Mouse (Mus musculus) heart, embryonic 14.5 days (tissue): ENCODE data around the gene Zfp420. TPM values are rescaled to one million over a fixed set of nuclear protein-coding genes. Genes with fewer than 3 reads are reported as not detected.

Source experiments
- ATAC-seq: fragments of 200-750 bp; cut with Nextera tagmentation; 2 replicates; pipeline ENCODE4 v1.8.0; 2017; ENCODE audit warnings: low read depth, moderate TSS enrichment; ENCODE audit not compliant: insufficient number of reproducible peaks, insufficient read depth, low FRiP score
- H3K27ac ChIP-seq, 2 experiments: fragments of 200-500 bp in 1 of 2; fragments of 300-500 bp in 1 of 2; sonication (generic) in 1 of 2; replicated peaks in 1 of 2; 2 replicates each; pipeline ENCODE4 v1.5.1; 2012 to 2014; ENCODE audit warnings: low read depth in 2 of 2, low read length in 2 of 2, control low read depth in 1 of 2, mild to moderate bottlenecking in 1 of 2, mixed read lengths in 1 of 2; ENCODE audit not compliant: control insufficient read depth in 1 of 2, insufficient read depth in 1 of 2
- H3K27me3 ChIP-seq: fragments of 300-500 bp; sonication (generic); 2 replicates; pipeline ENCODE4 v1.6.1; 2014; ENCODE audit warnings: mild to moderate bottlenecking, low read length, control low read depth; ENCODE audit not compliant: control insufficient read depth, insufficient read depth
- H3K36me3 ChIP-seq: fragments of 300-500 bp; sonication (generic); 2 replicates; pipeline ENCODE4 v1.6.1; 2014; ENCODE audit warnings: mild to moderate bottlenecking, control low read depth, low read length, mixed read lengths; ENCODE audit not compliant: control insufficient read depth, insufficient read depth
- H3K4me1 ChIP-seq, 2 experiments: fragments of 200-500 bp in 1 of 2; fragments of 300-500 bp in 1 of 2; sonication (generic) in 1 of 2; 2 replicates each; pipeline ENCODE4 v1.6.1; 2012 to 2014; ENCODE audit warnings: low read length in 2 of 2, control low read depth in 1 of 2, mixed read lengths in 1 of 2; ENCODE audit not compliant: control insufficient read depth in 2 of 2, insufficient read depth in 2 of 2
- H3K4me2 ChIP-seq: fragments of 300-500 bp; sonication (generic); 2 replicates; pipeline ENCODE4 v1.6.1; 2014; ENCODE audit warnings: mild to moderate bottlenecking, low read length
- H3K4me3 ChIP-seq, 2 experiments: fragments of 200-500 bp in 1 of 2; fragments of 300-500 bp in 1 of 2; sonication (generic) in 1 of 2; 2 replicates each; pipeline ENCODE4 v1.5.1; 2012 to 2014; ENCODE audit warnings: low read length in 2 of 2, mild to moderate bottlenecking in 2 of 2, control low read depth in 1 of 2, low read depth in 1 of 2, moderate library complexity in 1 of 2; ENCODE audit not compliant: control insufficient read depth in 1 of 2, insufficient read depth in 1 of 2
- H3K9ac ChIP-seq: fragments of 300-500 bp; sonication (generic); 2 replicates; pipeline ENCODE4 v1.6.1; 2014; ENCODE audit warnings: mild to moderate bottlenecking, low read length
- H3K9me3 ChIP-seq: fragments of 300-500 bp; sonication (generic); 2 replicates; pipeline ENCODE4 v1.6.1; 2016; ENCODE audit warnings: low read length, control low read depth; ENCODE audit not compliant: control insufficient read depth
- WGBS: fragments of 180-500 bp; shearing (Covaris S2); extraction: QIAGEN DNeasy Blood & Tissue Kit; methylation state at CpG from one replicate; pipeline ENCODE4 v1.1.7; 2014; 5-methylcytosine and 5-hydroxymethylcytosine counted together
- polyA plus RNA-seq: library from polyadenylated mRNA; unstranded; fragments of >200 nt; fragmentation: Nextera tagmentation; extraction: Ambion mirVana; gene quantifications from 2 replicates; pipeline ENCODE4 v1.2.1, GENCODE M21; 2014

The Zfp420 gene
- polyA plus RNA-seq, 1 experiment from 2014 or later = 4.0 TPM

DNA sequence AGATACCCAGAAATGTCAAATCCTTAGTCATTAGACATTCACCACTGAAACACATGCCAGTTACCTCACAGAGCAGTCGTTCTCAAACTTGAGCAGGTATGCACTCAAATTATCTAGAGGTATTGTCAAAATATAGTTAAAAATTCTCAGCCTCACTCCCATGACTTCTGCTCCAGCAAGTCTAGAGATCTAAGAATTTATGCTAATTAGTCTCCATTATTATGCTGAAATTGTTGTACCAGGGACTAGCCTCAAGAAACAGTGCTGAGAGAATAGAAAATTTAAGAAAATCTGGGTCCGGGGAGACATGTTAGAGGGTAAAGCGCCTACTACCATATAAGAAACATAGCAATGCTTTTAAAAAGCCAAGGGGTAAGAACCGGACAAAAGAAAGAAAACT is 44.3 kb downstream of the Zfp420 start:
- no peaks in the 10 kb centered on the region for H3K27me3 ChIP-seq
- no peak overlapping the region for H3K4me2 ChIP-seq
- H3K4me3 ChIP-seq = no peak overlapping the region
- peaks cover 41% of the 10 kb centered on the region for H3K36me3 ChIP-seq
- ATAC-seq = no peak
- H3K27ac ChIP-seq = no peak overlapping the region
- no peaks in the 10 kb centered on the region for H3K9me3 ChIP-seq
- WGBS = 93% methylated on average over 4 of the region's 4 CpGs
- no peak overlapping the region for H3K9ac ChIP-seq
- peaks cover 0 to under 1% of the 10 kb centered on the region in 2 experiments; a peak in 2 of 4 replicates for H3K4me1 ChIP-seq

DNA sequence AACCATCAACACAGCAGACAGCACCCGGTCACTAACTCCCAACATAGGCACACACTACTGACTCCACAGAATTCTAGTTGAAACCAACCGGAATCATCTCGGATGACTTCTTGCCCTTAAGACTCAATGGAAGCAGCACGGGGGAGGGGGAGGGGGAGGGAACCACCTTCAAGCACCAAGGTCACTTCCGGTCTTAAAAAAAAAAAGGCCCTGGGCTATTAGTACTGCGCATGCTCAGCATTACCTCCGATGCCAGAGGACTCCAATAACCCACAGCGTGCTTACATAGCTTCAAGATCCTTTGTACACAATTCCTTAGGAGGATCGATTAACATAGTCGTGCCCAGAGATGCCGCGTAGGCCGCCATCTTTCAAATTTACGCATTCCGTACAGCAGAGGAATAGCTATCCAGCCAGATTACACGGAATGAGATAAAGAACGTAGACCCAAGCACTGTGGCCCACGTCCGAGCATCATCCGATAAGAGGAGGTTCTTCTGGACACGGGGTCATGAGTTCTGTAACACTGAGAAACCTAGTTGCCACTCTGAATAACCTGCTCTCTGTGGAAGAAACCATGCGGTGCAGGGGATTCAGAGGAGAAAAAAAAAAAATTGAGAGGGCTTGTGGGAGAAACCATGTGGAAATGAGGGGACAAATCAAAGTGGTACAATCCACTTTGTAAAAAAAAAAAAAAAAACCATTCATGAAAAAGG is 46.3 kb downstream of the Zfp420 start, which contains the start of gene Zfp27:
Gene Zfp27 (minus strand): TSS at position 607 of the 716 bp plus-strand sequence.
- H3K9ac ChIP-seq = peak within 1 kb of the TSS; percentile 79
- WGBS = under 1% methylated on average over 22 of the region's 22 CpGs
- H3K36me3 ChIP-seq = peaks cover 23% of the 10 kb centered on the region
- H3K27ac ChIP-seq = peak within 1 kb of the TSS; percentile 97 to 99
- ATAC-seq = peak; percentile 61
- no peaks in the 10 kb centered on the region for H3K27me3 ChIP-seq
- peaks cover 0 to 15% of the 10 kb centered on the region in 2 experiments; a peak in 3 of 4 replicates for H3K4me1 ChIP-seq
- peak within 1 kb of the TSS; percentile 66 to 96 for H3K4me3 ChIP-seq
- H3K4me2 ChIP-seq = peak within 1 kb of the TSS; percentile 77
- H3K9me3 ChIP-seq = no peaks in the 10 kb centered on the region

DNA sequence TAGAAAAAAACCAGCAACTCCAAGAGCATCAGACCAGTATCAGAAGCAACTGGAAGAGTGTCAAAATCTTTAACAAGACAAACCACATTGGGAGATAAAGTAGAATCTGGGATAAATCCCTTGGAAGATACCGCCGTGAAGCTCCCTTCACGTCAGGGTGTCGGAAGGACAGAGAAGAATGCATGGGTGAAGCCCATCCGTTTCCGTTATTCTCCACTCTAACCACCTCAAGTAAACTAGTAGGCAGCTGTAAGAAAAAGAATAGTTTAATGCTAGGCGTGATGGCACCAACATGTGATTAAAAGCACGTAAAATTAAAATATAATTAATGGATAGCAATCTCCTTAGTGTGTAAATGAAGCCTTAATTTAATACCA is 46.9 kb downstream of the Zfp420 start:
- H3K27me3 ChIP-seq = no peaks in the 10 kb centered on the region
- peak overlapping the region; percentile 77 for H3K4me2 ChIP-seq
- H3K9ac ChIP-seq = peak overlapping the region; percentile 79
- peaks cover 22% of the 10 kb centered on the region for H3K36me3 ChIP-seq
- WGBS = 22% methylated on average over 8 of the region's 8 CpGs
- H3K27ac ChIP-seq = peak overlapping the region; percentile 61 to 97
- peaks cover 0 to 15% of the 10 kb centered on the region in 2 experiments; a peak in 3 of 4 replicates for H3K4me1 ChIP-seq
- H3K4me3 ChIP-seq = peak overlapping the region; percentile 25 to 66
- no peak for ATAC-seq
- no peaks in the 10 kb centered on the region for H3K9me3 ChIP-seq

DNA sequence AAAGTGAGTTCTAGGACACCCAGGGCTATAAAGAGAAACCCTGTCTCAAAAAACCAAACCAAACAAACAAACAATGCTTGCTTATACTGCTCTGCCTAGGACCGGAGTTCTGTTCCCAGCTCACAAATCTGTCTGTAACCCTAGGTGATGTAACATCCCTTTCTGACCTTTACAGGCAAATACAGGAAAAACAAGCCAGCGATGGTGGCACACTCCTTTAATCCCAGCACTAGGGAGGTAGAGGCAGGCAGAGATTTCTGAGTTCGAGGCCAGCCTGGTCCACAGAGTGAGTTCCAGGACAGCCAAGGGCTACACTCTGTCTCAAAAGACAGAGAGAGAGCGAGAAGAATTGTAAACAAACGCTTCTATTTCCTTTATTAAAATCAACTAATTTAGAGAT is 47.4 kb downstream of the Zfp420 start:
- no peak for ATAC-seq
- H3K9me3 ChIP-seq = no peaks in the 10 kb centered on the region
- H3K36me3 ChIP-seq = peaks cover 25% of the 10 kb centered on the region
- peak overlapping the region in 1 of 2 experiments; percentile 97; a peak in 2 of 4 replicates for H3K27ac ChIP-seq
- peaks cover 0 to 15% of the 10 kb centered on the region in 2 experiments; a peak in 3 of 4 replicates for H3K4me1 ChIP-seq
- H3K4me3 ChIP-seq = no peak overlapping the region
- H3K9ac ChIP-seq = no peak overlapping the region
- no peaks in the 10 kb centered on the region for H3K27me3 ChIP-seq
- WGBS = 86% methylated on average over 5 of the region's 5 CpGs
- H3K4me2 ChIP-seq = 0 out of 2 replicates have a peak overlapping the region, but pooled peaks have one; percentile 77

DNA sequence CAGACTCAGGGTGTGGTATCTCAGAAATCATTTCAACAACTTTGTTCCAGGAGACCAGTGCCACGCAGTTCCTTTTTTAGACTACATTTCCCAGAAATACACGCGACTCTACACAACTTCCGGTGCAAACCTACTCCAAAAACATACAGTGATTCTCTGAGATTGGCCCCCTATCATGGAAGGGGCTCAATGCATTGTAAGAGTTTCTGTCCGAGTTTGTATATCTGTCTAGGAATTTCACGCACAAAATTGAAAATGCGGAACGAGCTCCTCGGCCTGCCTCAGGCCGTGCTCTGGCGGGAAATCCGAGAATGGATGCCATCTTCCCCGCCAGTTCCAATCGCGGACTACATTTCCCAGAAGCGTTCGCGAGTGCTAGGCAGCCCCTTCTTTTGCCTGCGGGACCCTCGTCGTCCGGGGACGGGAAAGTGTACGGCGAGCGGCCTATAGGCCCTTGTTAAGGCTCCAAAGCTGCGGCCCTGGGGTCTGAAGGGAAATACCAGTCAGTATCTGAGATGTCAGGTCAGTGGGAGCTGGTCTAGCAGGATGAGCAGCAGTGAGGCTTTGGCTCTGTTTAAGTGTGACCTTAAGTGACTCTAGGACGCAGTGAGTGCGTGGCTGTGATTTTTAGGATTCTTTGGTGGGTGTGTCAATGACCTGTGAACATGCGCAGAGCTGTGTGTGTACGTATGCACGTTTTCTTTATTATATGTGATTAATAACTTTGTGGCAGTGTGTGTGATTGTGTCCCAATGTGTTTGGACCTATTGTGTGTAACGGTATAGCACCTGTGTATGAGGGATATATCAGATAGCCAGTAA is 48.6 kb downstream of the Zfp420 start, which contains the start of gene Zfp383:
Gene Zfp383 (plus strand): TSS at position 94 of the 821 bp plus-strand sequence.
- Histone ChIP-seq H3K4me2 (peak within 1 kb of the TSS; percentile 77), H3K36me3 (peaks cover 27% of the 10 kb centered on the region), H3K27ac (peak within 1 kb of the TSS; percentile 81 to 97), H3K4me1 (peaks cover 0 to 15% of the 10 kb centered on the region in 2 experiments; a peak in 3 of 4 replicates), H3K27me3 (no peaks in the 10 kb centered on the region), H3K9ac (peak within 1 kb of the TSS; percentile 79), H3K4me3 (peak within 1 kb of the TSS; percentile 66 to 76), H3K9me3 (no peaks in the 10 kb centered on the region)
- WGBS = under 1% methylated on average over 33 of the region's 33 CpGs
- ATAC-seq = peak; percentile 77

DNA sequence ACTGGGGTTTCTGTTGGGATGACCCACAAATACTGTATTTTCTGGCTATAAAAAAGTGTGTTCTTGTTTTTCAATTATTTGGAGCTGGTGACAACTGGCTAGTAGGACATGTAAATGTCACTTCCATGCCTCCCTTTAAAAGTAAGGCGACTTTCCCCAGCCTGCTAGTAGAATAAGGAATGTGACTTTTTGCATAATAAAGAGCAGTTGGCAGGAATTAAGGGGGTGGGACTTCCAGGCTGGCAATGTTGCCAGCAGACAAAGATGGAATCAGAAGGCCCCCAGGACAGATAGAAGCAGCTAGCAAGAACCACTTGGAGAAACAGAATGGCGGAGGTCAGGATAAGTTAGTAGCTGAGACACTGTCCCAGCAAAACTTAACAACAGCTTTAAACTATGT is 50.5 kb downstream of the Zfp420 start:
- Histone ChIP-seq H3K9ac (no peak overlapping the region), H3K4me3 (no peak overlapping the region), H3K27ac (no peak overlapping the region), H3K4me2 (0 out of 2 replicates have a peak overlapping the region, but pooled peaks have one; percentile 75), H3K36me3 (peaks cover 40% of the 10 kb centered on the region), H3K27me3 (no peaks in the 10 kb centered on the region), H3K4me1 (peaks cover 0 to 15% of the 10 kb centered on the region in 2 experiments; a peak in 3 of 4 replicates), H3K9me3 (peaks cover 8% of the 10 kb centered on the region)
- 78% methylated on average over 2 of the region's 2 CpGs for WGBS
- ATAC-seq = no peak

DNA sequence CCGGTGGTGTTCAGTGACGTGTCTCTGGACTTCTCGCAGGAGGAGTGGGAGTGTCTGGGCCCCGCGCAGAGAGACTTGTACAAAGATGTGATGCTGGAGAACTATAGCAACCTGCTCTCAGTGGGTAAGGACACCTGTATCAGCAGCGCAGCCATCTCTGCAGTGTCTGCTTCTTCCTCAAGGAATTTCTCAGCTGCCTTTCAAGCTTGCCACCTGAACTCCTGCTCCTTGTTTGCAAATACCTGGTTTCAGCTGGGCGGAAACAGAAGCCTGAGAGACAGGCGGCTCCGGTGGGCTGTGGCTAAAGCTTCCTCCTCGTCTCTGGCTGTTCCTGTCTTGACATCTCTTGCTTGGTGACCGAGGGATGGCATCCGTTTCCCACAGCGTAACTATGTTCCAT is 52.4 kb downstream of the Zfp420 start:
- no peak overlapping the region for H3K27ac ChIP-seq
- no peak overlapping the region for H3K9ac ChIP-seq
- peaks cover 52% of the 10 kb centered on the region for H3K36me3 ChIP-seq
- no peak overlapping the region for H3K4me3 ChIP-seq
- H3K4me1 ChIP-seq = peaks cover 0 to 15% of the 10 kb centered on the region in 2 experiments; a peak in 3 of 4 replicates
- H3K4me2 ChIP-seq = no peak overlapping the region
- WGBS = 93% methylated on average over 13 of the region's 13 CpGs
- no peaks in the 10 kb centered on the region for H3K27me3 ChIP-seq
- peaks cover 15% of the 10 kb centered on the region for H3K9me3 ChIP-seq
- ATAC-seq = no peak
